Mouse (Mus musculus) retina, adult 2 months (tissue): ENCODE data around the gene Tpra1.
A peak's percentile ranks its signal among the peaks of the same experiment; 100 is the strongest.

Experiments
- DNase-seq: peaks from one replicate; pipeline ENCODE4 v3.0.0-alpha.2; 2012; ENCODE audit warnings: low read depth, low spot score

The Tpra1 gene

DNA sequence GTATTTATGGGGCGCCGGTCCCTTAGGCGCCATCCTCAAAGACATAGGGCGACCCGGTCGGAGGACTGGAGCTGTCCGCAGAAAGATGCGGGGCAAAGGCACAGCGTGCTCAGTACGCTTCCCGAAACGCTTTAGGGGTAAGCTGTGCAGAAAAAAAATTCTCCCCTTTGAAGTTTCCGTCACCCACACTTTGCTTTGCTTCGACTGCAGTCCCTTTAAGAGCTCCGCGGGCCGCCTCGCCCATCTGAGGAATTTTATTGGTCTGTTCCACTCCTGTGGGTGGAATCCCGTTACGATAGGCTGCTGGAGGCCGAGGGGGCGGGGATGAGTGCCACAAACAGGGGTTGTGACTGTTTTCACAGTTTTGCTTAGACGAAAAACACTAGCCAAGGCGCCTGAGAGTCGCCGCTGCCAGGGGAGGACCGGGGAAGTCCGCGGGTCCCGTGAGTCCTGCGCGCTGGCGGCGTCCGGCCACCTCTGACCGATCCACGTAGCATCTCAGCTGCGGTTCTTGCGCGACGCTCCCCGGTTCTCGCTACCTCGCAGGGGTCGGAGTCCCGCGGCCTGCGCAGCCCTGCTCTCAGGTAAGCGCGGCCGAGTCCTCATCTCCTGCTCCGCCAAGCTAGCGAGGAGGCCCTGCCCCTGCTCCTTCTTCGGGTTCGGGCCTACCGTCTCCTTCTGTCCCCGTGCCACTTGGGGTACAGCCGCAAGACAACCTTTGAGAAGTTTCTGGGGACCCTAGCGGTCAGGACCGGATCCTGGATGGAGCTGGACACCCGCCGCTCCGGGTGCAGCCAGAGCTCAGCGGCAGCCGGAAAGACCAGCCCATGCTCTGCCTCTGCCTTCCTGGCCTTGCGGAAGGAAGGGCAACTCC is at the start of gene Tpra1:
Gene Tpra1 (plus strand): TSS at position 305 of the 874 bp plus-strand sequence.
- DNase-seq: peak; percentile 81

- DNase-seq: no peak
These were observed 47.5 kb upstream of the Tpra1 start for GRCm38 (mm10) chr6:88854509-88854908.

DNA sequence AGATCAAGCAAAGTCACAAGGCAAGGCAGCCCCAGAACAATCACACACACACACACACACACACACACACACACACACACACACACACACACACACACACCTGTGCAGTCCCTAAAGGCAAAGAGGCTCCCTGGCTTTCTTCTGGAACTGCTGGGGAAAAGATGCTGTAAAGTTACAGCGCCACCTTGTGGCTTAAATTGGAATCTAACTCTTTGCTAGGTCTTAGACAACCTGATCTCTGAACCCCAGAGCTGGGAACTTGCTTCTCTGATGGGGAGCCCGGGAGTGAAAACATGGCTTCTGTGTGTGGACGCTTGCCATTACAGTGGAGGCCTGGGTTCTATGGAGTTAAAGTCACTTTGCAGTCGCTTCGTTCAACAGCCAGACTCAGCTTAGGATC is 46.4 kb upstream of the Tpra1 start:
- no peak for DNase-seq

DNA sequence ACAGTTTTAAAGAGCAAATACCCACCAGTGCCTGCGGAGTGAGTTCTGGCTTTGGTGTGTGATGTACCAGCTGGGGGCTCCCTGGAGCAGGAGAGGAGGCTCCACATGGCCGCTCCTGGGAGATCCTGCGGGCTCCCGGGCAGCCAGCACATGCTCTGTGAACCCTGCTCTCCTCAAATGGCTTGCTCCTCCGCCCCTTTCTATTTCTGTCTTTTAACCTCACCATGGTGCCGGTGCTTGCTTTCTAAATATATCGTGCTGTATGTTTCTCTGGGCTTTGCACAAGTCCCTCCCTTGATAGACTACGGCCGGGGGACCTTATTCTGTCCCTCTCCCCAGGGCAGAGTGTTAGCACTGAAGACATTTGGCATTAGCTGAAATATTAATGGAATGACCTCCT is 44.8 kb upstream of the Tpra1 start:
- no peak for DNase-seq

DNA sequence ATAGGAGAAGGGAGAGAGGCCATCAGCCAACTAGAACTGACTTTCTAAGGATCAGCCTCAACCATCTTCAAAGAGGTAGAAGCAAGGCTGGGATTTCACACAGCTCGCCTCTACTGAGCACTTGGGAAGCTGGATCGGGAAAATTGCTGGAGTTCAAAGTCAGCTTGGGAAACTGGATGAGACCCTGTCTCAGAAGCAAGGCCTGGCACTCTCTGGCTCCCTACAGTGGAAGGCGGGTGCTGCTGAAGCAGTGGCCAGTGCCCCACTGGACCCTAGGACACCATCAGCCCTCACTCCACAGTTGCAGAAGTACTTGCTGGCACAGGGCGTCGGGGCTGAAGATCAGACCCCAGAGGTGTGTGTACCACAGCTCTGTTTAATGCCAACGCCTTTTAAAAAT is 44.2 kb upstream of the Tpra1 start:
- DNase-seq: no peak

DNA sequence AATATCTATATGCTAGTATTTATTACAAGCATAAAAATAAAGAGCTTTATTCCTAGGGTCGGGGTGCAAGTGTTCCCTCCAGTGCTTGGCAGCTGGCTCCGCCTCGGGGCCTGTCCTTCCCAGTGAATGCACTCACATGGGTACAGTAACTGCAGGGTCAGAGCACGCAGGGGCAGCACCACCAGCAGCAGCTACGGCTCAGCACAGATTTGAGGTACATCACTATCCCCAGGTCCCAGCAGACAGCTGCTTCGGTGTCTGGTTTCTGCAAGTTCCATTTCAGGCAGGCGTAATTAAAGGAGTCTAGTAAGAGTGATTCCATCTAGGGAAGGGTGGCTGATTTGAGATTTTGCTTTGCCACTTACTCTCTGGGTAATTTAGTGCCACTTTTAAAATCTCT is 43.7 kb upstream of the Tpra1 start:
- DNase-seq: no peak

GRCm38 (mm10) chr6:88860914-88861313 is 41.1 kb upstream of the Tpra1 start:
- no peak for DNase-seq

GRCm38 (mm10) chr6:88865704-88866103 is 36.3 kb upstream of the Tpra1 start:
- DNase-seq: no peak

DNA sequence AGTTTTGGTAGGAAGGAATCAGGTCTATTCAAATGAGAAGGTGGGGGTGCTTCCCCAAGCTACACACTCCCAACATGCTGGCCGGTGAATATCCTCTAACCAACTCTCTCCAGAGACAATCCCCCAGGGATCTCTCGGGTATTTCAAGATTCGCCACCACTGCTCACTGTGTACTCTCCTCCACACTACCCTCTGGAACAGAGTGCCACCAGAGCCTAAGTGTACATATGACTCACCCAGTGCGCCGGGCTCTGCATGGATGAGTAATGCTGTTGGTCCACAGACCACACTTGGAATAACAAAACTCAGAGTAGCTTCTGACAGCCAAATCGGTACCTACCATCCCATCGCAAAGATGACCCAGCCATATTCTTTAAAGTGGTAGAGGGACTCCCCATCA is 32.6 kb upstream of the Tpra1 start:
- DNase-seq: no peak

DNA sequence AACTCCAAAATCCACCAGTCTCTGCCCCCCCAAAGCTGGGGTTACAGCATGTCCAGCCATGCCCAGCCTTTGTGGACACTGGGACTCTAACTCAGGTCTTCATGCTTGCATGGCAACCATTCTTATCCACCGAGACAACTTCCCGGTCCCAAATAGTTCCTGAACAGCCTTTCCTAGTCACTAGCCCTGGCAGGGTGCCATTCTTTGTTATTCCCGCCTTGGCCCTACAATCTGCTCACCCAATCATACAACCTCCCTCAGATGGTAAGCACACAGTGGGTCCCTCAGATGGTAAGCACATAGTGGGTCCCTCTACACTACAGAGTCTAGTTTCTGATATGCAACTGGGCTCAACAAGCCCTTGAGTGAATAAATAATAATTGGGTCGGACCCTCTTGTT is 31.5 kb upstream of the Tpra1 start:
- DNase-seq: no peak

- DNase-seq: no peak
These were observed 30.5 kb upstream of the Tpra1 start for GRCm38 (mm10) chr6:88871546-88871945.

- no peak for DNase-seq
These were observed 29.2 kb upstream of the Tpra1 start for GRCm38 (mm10) chr6:88872811-88873210.

DNA sequence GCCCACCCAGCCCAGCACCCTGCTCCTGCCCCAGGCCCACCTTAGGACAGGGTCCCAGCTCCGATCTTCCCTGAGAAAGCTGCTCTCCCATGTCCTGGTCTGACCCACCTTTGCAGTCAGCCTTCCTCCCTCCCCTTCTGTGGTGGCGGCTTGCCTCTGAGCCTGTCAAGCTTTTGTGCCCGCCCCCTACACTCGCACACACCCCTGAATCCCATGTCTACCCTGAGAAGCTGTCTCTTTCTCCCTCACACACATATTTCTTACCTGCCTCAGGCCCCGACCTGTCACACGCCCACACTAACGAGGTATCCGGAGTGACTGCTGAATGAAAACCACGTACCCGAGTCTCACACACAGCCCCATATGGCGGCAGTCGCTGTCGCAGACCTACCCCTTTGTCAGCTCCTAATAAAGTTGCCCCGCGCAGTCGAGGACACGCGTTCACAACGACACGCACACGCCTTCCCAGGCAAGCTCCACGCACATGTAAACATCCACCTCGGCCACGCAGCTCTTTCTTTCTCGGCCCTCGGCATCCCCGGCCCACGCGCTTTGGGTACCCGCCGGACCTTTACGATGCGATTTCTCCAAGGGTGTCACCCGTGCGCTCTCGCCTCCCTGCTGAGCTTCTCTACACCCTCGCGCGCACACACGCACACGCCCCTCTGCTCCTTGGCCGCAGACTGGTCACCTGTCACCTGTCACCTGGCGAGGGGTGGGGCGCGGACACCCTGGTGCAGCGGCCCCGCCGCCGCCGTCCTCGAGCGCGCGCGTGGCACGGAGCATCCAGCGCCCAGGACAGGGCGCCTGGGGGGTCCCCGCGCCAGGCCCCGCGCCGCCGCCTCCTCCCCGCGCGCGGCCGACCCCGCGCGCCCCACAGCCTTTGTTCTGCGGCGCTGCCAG is 27.8 kb upstream of the Tpra1 start:
- DNase-seq: no peak

- no peak for DNase-seq
These were observed 27.1 kb upstream of the Tpra1 start, which contains the start of gene Podxl2 for GRCm38 (mm10) chr6:88874868-88875508. Gene Podxl2 (minus strand): TSS chr6:88875044.

DNA sequence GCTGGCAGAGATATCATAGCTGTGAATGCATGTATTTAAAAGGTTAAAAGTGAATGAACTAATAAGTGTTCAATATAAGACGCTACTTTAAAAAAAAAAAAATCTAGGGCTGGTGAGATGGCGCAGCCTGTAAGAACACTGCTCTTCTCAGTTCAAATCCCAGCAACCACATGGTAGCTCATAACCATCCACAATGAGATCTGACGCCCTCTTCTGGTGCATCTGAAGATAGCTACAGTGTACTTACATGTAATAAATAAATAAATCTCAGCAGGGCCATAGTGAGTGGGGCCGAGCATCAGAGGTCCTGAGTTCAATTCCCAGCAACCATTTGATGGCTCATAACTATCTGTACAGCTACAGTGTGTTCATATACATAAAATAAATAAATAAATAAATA is 22.6 kb upstream of the Tpra1 start:
- no peak for DNase-seq

GRCm38 (mm10) chr6:88881334-88881733 is 20.7 kb upstream of the Tpra1 start:
- DNase-seq: no peak

DNA sequence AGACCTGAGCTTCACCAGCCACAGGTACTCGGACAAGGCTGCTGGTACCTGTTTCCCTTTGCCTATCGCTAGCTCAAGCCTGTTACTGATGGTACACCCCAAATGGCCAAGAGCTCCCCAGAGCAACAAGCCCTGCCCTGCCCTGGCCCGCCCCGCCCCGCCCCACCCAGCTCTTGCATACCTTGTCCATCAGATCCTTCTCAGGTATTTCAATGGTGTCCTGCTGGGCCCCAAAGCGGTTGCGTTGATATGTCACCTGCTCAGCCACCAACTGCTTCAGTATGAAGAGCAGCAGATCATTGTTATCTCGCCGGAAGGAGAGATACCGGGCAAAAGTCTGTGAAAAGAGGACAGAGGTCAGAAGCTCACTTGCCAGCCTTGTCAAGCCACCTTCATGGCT is 17.9 kb upstream of the Tpra1 start:
- DNase-seq: no peak

DNA sequence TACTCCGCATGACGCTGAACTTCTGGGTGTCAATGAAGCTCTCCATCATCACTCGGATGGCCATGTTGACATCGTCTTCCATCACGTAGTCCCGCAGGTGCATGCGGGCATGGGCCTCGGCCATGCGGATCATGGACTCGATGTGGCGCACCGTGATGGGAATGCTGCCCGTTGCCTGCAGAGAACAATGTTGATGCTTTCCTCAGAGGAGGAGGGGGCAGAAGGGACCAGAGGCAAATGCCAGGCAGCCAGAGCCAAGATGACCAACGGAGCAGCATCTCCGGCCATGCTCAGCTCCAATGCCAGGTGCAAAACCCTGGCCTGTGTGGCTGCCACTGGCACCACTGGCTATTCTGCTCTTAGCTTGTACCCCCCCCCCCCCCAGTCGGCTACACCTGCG is 17.4 kb upstream of the Tpra1 start:
- DNase-seq: no peak

DNA sequence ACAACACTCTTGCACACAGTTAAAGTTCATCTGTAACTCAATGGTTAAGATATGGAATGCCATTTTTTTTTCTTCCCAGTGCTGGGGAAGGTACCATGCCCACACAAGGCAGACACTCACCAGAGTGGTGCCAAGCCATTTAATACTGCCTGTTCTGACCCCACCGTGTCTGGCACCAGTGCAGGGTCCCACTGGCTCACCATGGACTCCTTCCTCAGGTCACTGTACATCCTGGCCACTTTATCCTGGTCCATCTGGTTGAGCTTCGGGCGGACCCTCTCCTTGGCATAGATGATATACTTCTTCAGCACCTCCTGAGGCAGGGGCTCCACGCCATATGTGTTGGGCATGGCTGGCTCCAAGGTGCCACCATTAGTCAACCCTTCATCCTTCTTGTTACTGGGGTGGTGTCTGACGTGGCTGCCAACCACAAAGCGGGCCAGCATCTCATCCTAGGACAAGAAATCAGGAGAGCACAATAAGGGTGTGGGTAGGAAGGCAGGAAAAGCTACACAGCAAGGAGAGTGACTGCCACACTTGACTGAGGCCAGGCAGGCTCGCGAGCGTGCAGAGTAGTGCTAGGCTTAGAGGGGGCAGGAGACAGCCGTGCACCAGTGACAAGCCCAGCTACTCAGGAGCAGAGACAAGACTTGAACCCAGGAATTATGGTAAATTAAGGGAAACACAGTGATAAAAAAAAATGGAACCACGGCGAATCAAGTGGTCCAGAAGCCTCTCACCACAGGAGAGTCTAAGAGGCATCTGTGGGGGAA is 16.2 kb upstream of the Tpra1 start:
- no peak for DNase-seq

- DNase-seq: no peak
These were observed 15.6 kb upstream of the Tpra1 start for GRCm38 (mm10) chr6:88886417-88886967.
